Mouse (Mus musculus): ENCODE measurements around the gene Shox2. TPM values are rescaled to one million over a fixed set of nuclear protein-coding genes. Genes with fewer than 3 reads are reported as not detected.

Shox2 gene
- polyA plus RNA-seq, 1 experiment from 2014 or later, result 17.2 TPM

Other genes with a start within 250 kb of the Shox2 start
- 31.7 and 38.2 TPM in 2 replicates for gene Rsrc1, start 381 bp downstream of the Shox2 start, polyA plus RNA-seq (2016; fragmentation: Nextera tagmentation; extraction: Ambion mirVana)